Comparison of ENCODE assay signal across 12 mouse cellular contexts in genomic region chr3:84663079-84663478, GRCm38 (mm10).
"Had no signal": no experiment of that assay in that cellular context is flagged by ENCODE, and none has a peak within 500 bp of the region (broad histone marks: within the 10 kb centered on the region; RNA-seq: fewer than 3 reads in every experiment).

No protein-coding gene starts in this region.

- H3K27ac ChIP-seq: left cerebral cortex, adult 2 months; limb, embryonic 15.5 days; liver, embryonic 12.5 days; midbrain, embryonic 10.5 days; neural tube, embryonic 12.5 days; stomach, postnatal 0 days had no signal

- H3K36me3 ChIP-seq: limb, embryonic 15.5 days; liver, embryonic 12.5 days; midbrain, embryonic 10.5 days; neural tube, embryonic 12.5 days had no signal

- H3K4me3 ChIP-seq: left cerebral cortex, adult 2 months; limb, embryonic 15.5 days; liver, embryonic 12.5 days; midbrain, embryonic 10.5 days; neural tube, embryonic 12.5 days had no signal

- H3K9me3 ChIP-seq: limb, embryonic 15.5 days; liver, embryonic 12.5 days; neural tube, embryonic 12.5 days had no signal

- DNase-seq: kidney, postnatal 25 days; lung, embryonic 14.5 days; lung, postnatal 10 days; lung, postnatal 4 days; midbrain, embryonic 14.5 days; thymus, postnatal 14 days had no signal
